Mouse (Mus musculus) myocyte (in vitro differentiated cells): ENCODE results near the gene Csnk2b. TPM values are rescaled to one million over a fixed set of nuclear protein-coding genes. Genes with fewer than 3 reads are reported as not detected.
A peak's percentile ranks its signal among the peaks of the same experiment; 100 is the strongest.

ENCODE experiments used
- H3K27me3 ChIP-seq: one replicate; pipeline ENCODE4 v1.6.1; 2011; ENCODE audit not compliant: control insufficient read depth, insufficient read depth, insufficient read length
- H3K36me3 ChIP-seq: one replicate; pipeline ENCODE4 v1.6.1; 2011; ENCODE audit not compliant: control insufficient read depth, insufficient read depth
- H3K4me2 ChIP-seq: one replicate; pipeline ENCODE4 v1.6.1; 2011; ENCODE audit warnings: low read depth, control low read depth
- H3K4me3 ChIP-seq: one replicate; pipeline ENCODE4 v1.5.1; 2011; ENCODE audit warnings: mild to moderate bottlenecking, control low read depth, moderate library complexity
- H3K79me2 ChIP-seq: one replicate; pipeline ENCODE4 v1.6.1; 2011; ENCODE audit not compliant: control insufficient read depth, insufficient read depth
- H3ac ChIP-seq: one replicate; pipeline ENCODE4 v1.6.1; 2011; ENCODE audit not compliant: control insufficient read depth, insufficient read length
- CEBPB ChIP-seq: IDR thresholded peaks from 2 replicates; pipeline ENCODE4 v1.6.1; 2011; ENCODE audit warnings: mild to moderate bottlenecking, moderate library complexity; ENCODE audit not compliant: poor library complexity, insufficient read depth, severe bottlenecking
- E2F4 ChIP-seq: IDR thresholded peaks from one replicate; pipeline ENCODE4 v1.6.1; 2011; ENCODE audit warnings: mild to moderate bottlenecking, control low read depth, moderate library complexity; ENCODE audit not compliant: insufficient read depth
- MAX ChIP-seq: IDR thresholded peaks from one replicate; pipeline ENCODE4 v1.6.1; 2011; ENCODE audit warnings: low read depth, mild to moderate bottlenecking, control low read depth
- MYOD1 ChIP-seq, 3 experiments: IDR thresholded peaks; one replicate each; pipeline ENCODE4 v1.6.1; 2011; ENCODE audit warnings: control low read depth in 2 of 3, low read depth in 2 of 3, mild to moderate bottlenecking in 2 of 3, moderate library complexity in 1 of 3; ENCODE audit not compliant: insufficient read length in 2 of 3, control insufficient read depth in 1 of 3
- MYOG ChIP-seq, 3 experiments: IDR thresholded peaks; one replicate each; pipeline ENCODE4 v1.6.1; 2011; ENCODE audit warnings: control low read depth in 2 of 3, low read depth in 2 of 3, mild to moderate bottlenecking in 2 of 3; ENCODE audit not compliant: insufficient read length in 2 of 3, control insufficient read depth in 1 of 3, insufficient read depth in 1 of 3
- POLR2A ChIP-seq: IDR thresholded peaks from one replicate; pipeline ENCODE4 v1.6.1; 2011; ENCODE audit warnings: low read depth, mild to moderate bottlenecking, control low read depth, moderate library complexity; ENCODE audit not compliant: insufficient read length
- POLR2AphosphoS2 ChIP-seq: IDR thresholded peaks from one replicate; pipeline ENCODE4 v1.6.1; 2011; ENCODE audit warnings: low read depth, control low read depth; ENCODE audit not compliant: insufficient read length
- REST ChIP-seq: IDR thresholded peaks from one replicate; pipeline ENCODE4 v1.6.1; 2011; ENCODE audit warnings: mild to moderate bottlenecking, control low read depth, moderate library complexity; ENCODE audit not compliant: insufficient read depth, insufficient read length
- SRF ChIP-seq: IDR thresholded peaks from one replicate; pipeline ENCODE4 v1.6.1; 2011; ENCODE audit warnings: low read depth; ENCODE audit not compliant: control insufficient read depth, insufficient read length
- TCF12 ChIP-seq: IDR thresholded peaks from one replicate; pipeline ENCODE4 v1.6.1; 2011; ENCODE audit warnings: mild to moderate bottlenecking, control low read depth; ENCODE audit not compliant: poor library complexity, insufficient read depth, severe bottlenecking
- TCF3 ChIP-seq: IDR thresholded peaks from one replicate; pipeline ENCODE4 v1.6.1; 2011; ENCODE audit warnings: low read depth, control low read depth; ENCODE audit not compliant: insufficient read length
- USF1 ChIP-seq: IDR thresholded peaks from one replicate; pipeline ENCODE4 v1.6.1; 2011; ENCODE audit warnings: low read depth, mild to moderate bottlenecking, control low read depth, moderate library complexity
- polyA plus RNA-seq: library from polyadenylated mRNA; unstranded; fragments of >200 nt; fragmentation: generic; extraction: Trizol; gene quantifications from one replicate; pipeline ENCODE4 v1.2.1, GENCODE M21; 2012; ENCODE audit warnings: missing spikeins

Gene Csnk2b
- polyA plus RNA-seq, 1 experiment = 320 TPM

- Histone ChIP-seq H3ac (no peak overlapping the region), H3K4me2 (no peak overlapping the region), H3K4me3 (no peak overlapping the region), H3K27me3 (no peaks in the 10 kb centered on the region), H3K79me2 (peaks cover 8% of the 10 kb centered on the region), H3K36me3 (peaks cover 45% of the 10 kb centered on the region)
- TF ChIP-seq E2F4 (no peak), POLR2A (no peak), SRF (no peak), TCF3 (no peak), MYOD1 (IDR thresholded peaks at IDR 0.05; ENCODE audit: control insufficient read depth in 1 of 3, insufficient read length in 2 of 3, low read depth in 2 of 3) (no peak), MAX (no peak), MYOG (IDR thresholded peaks at IDR 0.05; ENCODE audit: control insufficient read depth in 1 of 3, insufficient read depth in 1 of 3, insufficient read length in 2 of 3, low read depth in 2 of 3) (no peak), REST (no peak), USF1 (no peak), TCF12 (no peak), POLR2AphosphoS2 (no peak), CEBPB (no peak)
Measured at GRCm38 (mm10) chr17:35153077-35153476, 31.2 kb upstream of the Csnk2b start.

- Histone ChIP-seq H3ac (no peak overlapping the region), H3K36me3 (peaks cover 44% of the 10 kb centered on the region), H3K4me2 (no peak overlapping the region), H3K27me3 (no peaks in the 10 kb centered on the region), H3K4me3 (no peak overlapping the region), H3K79me2 (peaks cover 1% of the 10 kb centered on the region)
- TF ChIP-seq USF1 (no peak), MYOD1 (IDR thresholded peaks at IDR 0.05; ENCODE audit: control insufficient read depth in 1 of 3, insufficient read length in 2 of 3, low read depth in 2 of 3) (no peak), MYOG (IDR thresholded peaks at IDR 0.05; ENCODE audit: control insufficient read depth in 1 of 3, insufficient read depth in 1 of 3, insufficient read length in 2 of 3, low read depth in 2 of 3) (no peak), E2F4 (no peak), REST (no peak), CEBPB (no peak), TCF12 (no peak), POLR2AphosphoS2 (no peak), TCF3 (no peak), MAX (no peak), SRF (no peak), POLR2A (no peak)
Measured at GRCm38 (mm10) chr17:35152121-35152520, 30.3 kb upstream of the Csnk2b start.

GRCm38 (mm10) chr17:35147922-35148639, 26.2 kb upstream of the Csnk2b start:
- no peak for TF ChIP-seq E2F4
- peak; percentile 87 for TF ChIP-seq POLR2AphosphoS2
- no peak for TF ChIP-seq TCF3
- Histone ChIP-seq H3K27me3 (no peaks in the 10 kb centered on the region), H3K79me2 (no peaks in the 10 kb centered on the region), H3K4me3 (no peak overlapping the region), H3K36me3 (peaks cover 38% of the 10 kb centered on the region), H3ac (no peak overlapping the region), H3K4me2 (no peak overlapping the region)

GRCm38 (mm10) chr17:35147348-35147747, 25.5 kb upstream of the Csnk2b start:
- Histone ChIP-seq H3K4me3 (no peak overlapping the region), H3K4me2 (no peak overlapping the region), H3K36me3 (peaks cover 38% of the 10 kb centered on the region), H3K79me2 (no peaks in the 10 kb centered on the region), H3K27me3 (no peaks in the 10 kb centered on the region), H3ac (no peak overlapping the region)
- TF ChIP-seq POLR2AphosphoS2 = peak; percentile 13
- TF ChIP-seq TCF3 = no peak
- TF ChIP-seq REST = no peak
- TF ChIP-seq USF1 = no peak
- TF ChIP-seq TCF12 = no peak

- H3ac ChIP-seq = no peak overlapping the region
- TF ChIP-seq MAX = no peak
- peak; percentile 76 for TF ChIP-seq POLR2AphosphoS2
- no peak for TF ChIP-seq MYOG (IDR thresholded peaks at IDR 0.05; ENCODE audit: control insufficient read depth in 1 of 3, insufficient read depth in 1 of 3, insufficient read length in 2 of 3, low read depth in 2 of 3)
- TF ChIP-seq POLR2A = no peak
Measured at GRCm38 (mm10) chr17:35146139-35146538, 24.3 kb upstream of the Csnk2b start.

More at GRCm38 (mm10) chr17:35146139-35146538, 24.3 kb upstream of the Csnk2b start:
- Histone ChIP-seq H3K4me3 (no peak overlapping the region), H3K79me2 (no peaks in the 10 kb centered on the region), H3K27me3 (no peaks in the 10 kb centered on the region), H3K36me3 (peaks cover 44% of the 10 kb centered on the region), H3K4me2 (no peak overlapping the region)
